Mouse (Mus musculus) neural tube, embryonic 15.5 days (tissue): ENCODE results near the gene Tmprss11d. TPM values are rescaled to one million over a fixed set of nuclear protein-coding genes. Genes with fewer than 3 reads are reported as not detected.

ENCODE experiments used
- ATAC-seq: fragments of 200-750 bp; cut with Nextera tagmentation; 2 replicates; pipeline ENCODE4 v1.8.0; 2017; ENCODE audit warnings: mild to moderate bottlenecking, moderate TSS enrichment, moderate library complexity; ENCODE audit not compliant: low FRiP score
- H3K27ac ChIP-seq: fragments of 300-500 bp; sonication (generic); replicated peaks from 2 replicates; pipeline ENCODE4 v1.5.1; 2015; ENCODE audit warnings: mild to moderate bottlenecking, inconsistent platforms
- H3K27me3 ChIP-seq: fragments of 300-500 bp; sonication (generic); replicated peaks from 2 replicates; pipeline ENCODE4 v1.6.1; 2015; ENCODE audit warnings: inconsistent platforms
- H3K36me3 ChIP-seq: fragments of 300-500 bp; sonication (generic); 2 replicates; pipeline ENCODE4 v1.6.1; 2015; ENCODE audit warnings: inconsistent platforms
- H3K4me1 ChIP-seq: fragments of 300-500 bp; sonication (generic); 2 replicates; pipeline ENCODE4 v1.6.1; 2015; ENCODE audit warnings: inconsistent platforms
- H3K4me2 ChIP-seq: fragments of 300-500 bp; sonication (generic); 2 replicates; pipeline ENCODE4 v1.6.1; 2015; ENCODE audit warnings: inconsistent platforms, mild to moderate bottlenecking, moderate library complexity
- H3K4me3 ChIP-seq: fragments of 300-500 bp; sonication (generic); replicated peaks from 2 replicates; pipeline ENCODE4 v1.5.1; 2015; ENCODE audit warnings: mild to moderate bottlenecking, inconsistent platforms
- H3K9ac ChIP-seq: fragments of 300-500 bp; sonication (generic); replicated peaks from 2 replicates; pipeline ENCODE4 v1.6.1; 2015; ENCODE audit warnings: mild to moderate bottlenecking, inconsistent platforms
- H3K9me3 ChIP-seq: fragments of 300-500 bp; sonication (generic); replicated peaks from 2 replicates; pipeline ENCODE4 v1.6.1; 2016; ENCODE audit warnings: inconsistent platforms
- WGBS: fragments of 180-500 bp; shearing (Covaris S2); methylation state at CpG from one replicate; pipeline ENCODE4 v1.1.7; 2015; ENCODE audit warnings: mixed read lengths; 5-methylcytosine and 5-hydroxymethylcytosine counted together
- polyA plus RNA-seq: library from polyadenylated mRNA; unstranded; fragments of >200 nt; fragmentation: Nextera tagmentation; extraction: Ambion mirVana; gene quantifications from 2 replicates; pipeline ENCODE4 v1.2.1, GENCODE M21; 2015

The Tmprss11d gene
- polyA plus RNA-seq, 1 experiment from 2014 or later, result 0.13 TPM

- no peak overlapping the region for H3K27ac ChIP-seq
- no peaks in the 10 kb centered on the region for H3K27me3 ChIP-seq
- H3K4me1 ChIP-seq, result no peaks in the 10 kb centered on the region
- H3K9me3 ChIP-seq, result no peaks in the 10 kb centered on the region
- no peaks in the 10 kb centered on the region for H3K36me3 ChIP-seq
- no peak overlapping the region for H3K4me2 ChIP-seq
- ATAC-seq, result no peak
- H3K9ac ChIP-seq, result no peak overlapping the region
- WGBS, result 84% methylated on average over 8 of the region's 8 CpGs
- H3K4me3 ChIP-seq, result no peak overlapping the region
Measured at GRCm38 (mm10) chr5:86303877-86304276, 69.3 kb downstream of the Tmprss11d start.

- Histone ChIP-seq H3K9me3 (no peaks in the 10 kb centered on the region), H3K27ac (no peak within 1 kb of the TSS), H3K27me3 (no peaks in the 10 kb centered on the region), H3K4me3 (no peak within 1 kb of the TSS), H3K9ac (no peak within 1 kb of the TSS), H3K4me1 (no peaks in the 10 kb centered on the region), H3K4me2 (no peak within 1 kb of the TSS), H3K36me3 (no peaks in the 10 kb centered on the region)
- ATAC-seq, result no peak
- WGBS, result 86% methylated on average over 4 of the region's 4 CpGs
Measured at GRCm38 (mm10) chr5:86289208-86289607, 84.0 kb downstream of the Tmprss11d start, which contains the start of gene Tmprss11c. Tmprss11c (minus strand) TSS chr5:86289308.

Other genes with a start within 250 kb of the Tmprss11d start
- 11.9 and 12.0 TPM in 2 replicates for gene Uba6, start 200.6 kb downstream of the Tmprss11d start, polyA plus RNA-seq
- not detected in 2 replicates for gene Gnrhr, start 175.5 kb downstream of the Tmprss11d start, polyA plus RNA-seq
- not detected in 2 replicates for gene Tmprss11c, start 84.1 kb downstream of the Tmprss11d start, polyA plus RNA-seq
- not detected in 2 replicates for gene Tmprss11a, start 95.6 kb upstream of the Tmprss11d start, polyA plus RNA-seq
- not detected in 2 replicates for gene Tmprss11g, start 145.2 kb upstream of the Tmprss11d start, polyA plus RNA-seq